Mouse (Mus musculus): Measurements from ENCODE around the gene Gm21149.
A peak's percentile ranks its signal among the peaks of the same experiment; 100 is the strongest.
"Not testable (repeated sequence)": the region's sequence is repeated elsewhere in the genome, so short reads cannot be mapped to it uniquely, and the experiment has no call there.

The Gm21149 gene

DNA sequence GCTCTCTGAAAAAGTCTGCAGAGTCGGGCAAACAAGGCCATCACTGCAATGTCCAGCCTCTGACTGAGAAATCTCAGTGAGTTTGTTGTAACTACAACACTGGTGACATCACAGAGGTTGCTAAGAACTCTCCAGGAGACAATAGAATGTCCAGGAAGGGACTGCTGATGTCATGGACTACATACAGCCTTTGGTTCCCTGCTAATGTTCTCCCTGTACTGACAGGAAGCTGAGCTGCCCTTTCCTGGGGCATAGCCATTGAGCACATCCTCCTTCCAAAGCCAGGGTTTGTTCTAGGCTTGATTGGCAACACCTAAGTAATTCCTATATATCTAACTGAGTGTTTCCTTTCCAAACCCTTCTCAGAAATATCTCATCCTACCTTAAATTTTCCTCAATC is at the start of gene Gm21149:
Gm21149 (minus strand) TSS at position 101 of the 400 bp plus-strand sequence.
- not testable (repeated sequence) for DNase-seq

DNA sequence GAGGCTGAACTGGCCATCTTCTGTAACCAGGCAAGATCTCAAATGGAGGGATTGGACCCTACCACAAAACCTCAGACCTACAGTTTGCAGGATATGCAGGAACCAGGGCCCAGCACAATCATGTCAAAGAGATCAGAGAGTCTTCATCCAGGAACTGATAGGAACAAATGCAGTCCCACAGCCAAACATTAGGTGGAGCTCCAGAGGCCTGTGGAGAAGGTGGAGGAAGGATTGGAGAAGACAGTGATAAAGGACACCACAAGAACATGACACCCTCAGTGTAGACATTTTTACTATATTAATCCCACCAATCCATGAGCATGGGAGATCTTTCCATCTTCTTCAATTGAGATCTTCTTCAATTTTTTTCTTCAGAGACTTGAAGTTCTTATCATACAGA is 46.1 kb upstream of the Gm21149 start:
- peak; percentile 37 to 57 for DNase-seq

DNA sequence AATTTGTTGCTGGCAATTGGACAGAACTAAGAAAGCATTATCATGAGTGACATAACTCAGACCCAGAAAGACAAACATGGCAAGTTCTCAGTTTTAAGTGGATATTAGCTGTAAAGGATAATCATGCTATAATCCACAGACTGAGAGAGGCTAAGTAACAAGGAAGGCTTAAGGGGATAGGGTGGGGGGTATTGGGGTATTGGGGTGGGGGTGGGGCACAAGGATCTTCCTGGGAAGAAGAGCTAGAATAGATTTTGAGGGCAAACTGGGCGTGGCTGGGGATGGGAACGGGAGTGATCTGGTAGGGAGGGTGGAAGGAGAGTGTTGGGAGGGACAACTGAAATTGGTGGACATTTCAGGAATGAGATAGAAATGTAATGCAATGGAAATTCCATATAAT is 45.7 kb upstream of the Gm21149 start:
- not testable (repeated sequence) for DNase-seq

DNA sequence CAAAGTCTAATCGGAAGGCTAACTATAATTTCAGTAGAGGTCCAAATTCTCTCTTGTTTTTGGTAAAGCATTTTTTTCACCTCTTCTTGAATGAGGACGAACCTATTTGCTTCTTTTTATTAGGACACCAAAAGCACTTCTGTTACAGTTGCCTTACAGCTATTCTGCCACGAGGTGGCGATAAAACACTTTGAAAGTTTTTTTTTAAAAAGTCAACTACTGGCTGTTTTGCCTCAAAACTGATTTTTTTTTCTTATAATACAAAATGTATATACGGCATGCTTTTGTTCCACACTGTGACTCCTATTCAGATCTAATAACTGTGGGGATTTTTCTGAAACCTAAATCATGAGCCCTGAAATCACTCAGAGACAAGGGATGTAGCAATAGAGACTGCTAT is 44.1 kb upstream of the Gm21149 start:
- DNase-seq = peak; percentile 12 to 27

DNA sequence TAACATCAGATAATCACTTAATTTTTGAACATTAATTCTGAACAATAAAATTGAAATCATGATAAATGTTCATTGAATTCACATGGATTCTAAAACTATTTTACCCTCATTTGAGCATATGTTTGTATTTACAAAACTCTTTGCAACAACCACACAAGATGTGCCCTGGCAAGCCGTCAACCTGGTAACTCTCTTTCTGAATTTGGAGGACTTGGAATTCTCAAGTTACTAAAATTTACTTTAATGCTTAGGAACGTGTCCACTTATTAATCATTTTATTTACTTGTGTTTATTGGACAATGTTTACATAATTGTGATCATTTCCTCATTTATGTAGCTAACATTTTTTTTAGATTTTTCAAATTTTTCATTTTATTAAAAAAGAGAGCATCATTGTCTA is 40.8 kb upstream of the Gm21149 start:
- DNase-seq = not testable (repeated sequence)

DNA sequence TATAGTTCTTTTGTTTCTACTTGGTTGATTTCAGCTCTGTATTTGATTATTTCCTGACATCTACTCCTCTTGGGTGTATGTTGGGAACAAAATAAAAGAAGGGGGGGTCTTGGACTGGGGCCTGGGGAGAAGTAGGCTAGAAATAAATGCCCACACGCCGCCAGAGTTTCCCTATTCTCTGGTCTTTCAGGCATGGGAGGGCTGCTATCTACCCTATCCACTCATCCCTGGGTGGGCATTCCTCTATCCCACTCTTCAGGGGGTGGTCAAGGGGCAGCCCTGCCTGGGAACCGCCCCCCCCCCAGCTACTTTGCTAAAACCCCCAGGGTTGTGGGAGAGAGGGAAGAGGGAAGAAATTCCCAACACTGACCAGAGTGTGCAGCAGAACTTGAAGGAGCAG is 35.9 kb upstream of the Gm21149 start:
- DNase-seq = not testable (repeated sequence)

DNA sequence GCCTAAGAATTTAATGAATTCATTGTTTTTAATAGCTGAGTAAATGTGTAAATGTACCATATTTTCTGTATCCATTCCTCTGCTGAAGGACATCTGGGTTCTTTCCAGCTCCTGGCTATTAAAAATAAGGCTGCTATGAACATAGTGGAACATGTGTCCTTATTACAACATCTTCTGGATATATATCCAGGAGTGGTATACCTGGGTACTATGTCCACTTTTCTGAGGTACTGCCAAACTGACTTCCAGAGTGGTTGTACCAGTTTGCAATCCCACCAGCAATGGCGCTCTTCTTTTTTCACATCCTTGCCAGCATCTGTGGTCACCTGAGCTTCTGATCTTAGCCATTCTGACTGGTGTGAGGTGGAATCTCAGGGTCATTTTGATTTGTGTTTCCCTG is 33.6 kb upstream of the Gm21149 start:
- not testable (repeated sequence) for DNase-seq

DNA sequence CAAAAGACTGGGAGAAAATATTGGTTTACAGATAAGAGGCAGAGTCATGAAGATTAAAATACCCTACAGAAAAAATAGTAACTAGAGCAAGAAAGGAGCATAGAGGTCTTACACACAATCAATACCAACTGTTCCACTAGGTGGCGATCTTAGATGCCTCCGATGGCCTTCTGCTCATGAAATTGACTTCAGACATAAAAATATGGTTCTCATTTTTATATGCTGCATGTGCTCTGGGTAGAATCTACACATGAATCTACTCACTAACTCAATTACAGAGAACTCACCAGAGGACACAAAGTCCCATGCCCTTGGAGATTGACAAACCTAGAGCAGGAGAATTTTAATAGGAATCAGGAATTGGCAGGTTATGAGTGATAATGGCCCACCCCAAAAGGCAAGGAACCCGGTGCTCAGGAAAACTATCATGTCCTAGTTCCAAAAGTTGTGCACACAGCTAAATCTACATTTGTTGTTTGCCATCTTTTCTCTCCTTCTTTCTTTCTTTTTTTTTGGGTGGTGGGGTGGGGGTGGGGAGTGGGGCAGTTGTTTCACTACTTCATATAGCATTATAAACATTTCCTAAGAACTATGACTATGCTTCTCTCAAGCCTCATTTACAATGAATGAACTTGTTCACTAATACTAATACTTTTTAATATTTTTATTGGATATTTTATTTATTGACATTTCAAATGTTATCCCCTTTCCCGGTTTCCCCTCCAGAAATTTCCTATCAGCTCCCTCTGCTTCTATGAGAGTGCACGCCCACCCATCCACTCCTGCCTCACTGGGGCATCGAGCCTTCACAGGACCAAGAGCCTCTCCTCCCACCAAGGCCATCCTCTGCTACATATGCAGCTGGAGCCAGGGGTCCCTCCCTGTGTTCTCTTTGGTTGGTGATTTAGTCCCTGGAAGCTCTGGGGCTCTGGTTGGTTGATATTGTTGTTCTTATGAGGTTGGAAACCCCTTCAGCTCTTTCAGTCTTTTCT is 32.4 kb upstream of the Gm21149 start:
- DNase-seq = peak in 1 of 2 experiments; percentile 11

DNA sequence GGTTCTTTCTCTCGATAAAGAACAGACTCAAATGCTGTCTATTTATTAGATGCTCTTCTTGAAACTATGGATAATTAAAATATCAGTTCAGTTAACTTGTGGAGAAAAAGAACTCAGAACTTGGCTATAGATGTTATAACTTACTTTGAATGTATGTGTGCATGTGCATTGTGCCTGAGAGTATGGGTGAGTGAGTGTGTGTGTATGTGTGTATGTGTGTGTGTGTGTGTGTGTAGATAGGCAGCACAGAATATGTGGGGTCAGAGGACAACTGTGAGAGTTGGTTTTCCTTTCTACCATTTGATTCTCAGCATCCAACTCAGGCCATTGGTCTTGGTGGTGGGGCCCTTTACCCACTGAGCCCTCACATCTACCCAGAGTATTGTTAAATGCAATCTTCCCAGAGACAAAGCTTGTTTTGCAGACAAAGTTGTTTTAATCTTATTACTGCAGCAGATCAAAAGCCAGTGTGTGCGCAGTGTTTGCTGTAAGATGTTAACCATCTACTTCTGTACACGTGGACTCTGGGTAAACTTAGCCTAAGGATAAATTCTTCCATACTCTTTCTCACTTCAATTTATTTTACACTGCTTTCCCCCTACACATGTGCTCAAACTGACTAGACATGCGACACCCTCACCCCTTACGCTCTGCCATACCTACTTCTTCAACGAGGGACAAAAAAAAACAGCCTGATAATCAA is 31.6 kb upstream of the Gm21149 start:
- DNase-seq = not testable (repeated sequence)

DNA sequence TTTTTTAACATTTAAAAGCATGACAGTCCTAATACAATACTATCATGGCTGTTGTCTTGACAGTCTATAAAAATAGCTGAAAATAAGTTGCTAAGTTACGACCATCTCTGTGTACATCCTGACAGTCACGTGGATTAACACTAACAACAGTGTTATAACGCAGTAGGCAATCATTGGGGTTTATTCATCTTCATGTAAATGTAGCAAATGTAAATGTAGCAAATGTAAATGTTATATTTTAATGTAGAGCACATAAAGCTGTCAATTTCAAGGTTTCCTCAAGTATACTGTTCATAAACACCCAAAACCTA is 30.9 kb upstream of the Gm21149 start:
- DNase-seq = no peak

DNA sequence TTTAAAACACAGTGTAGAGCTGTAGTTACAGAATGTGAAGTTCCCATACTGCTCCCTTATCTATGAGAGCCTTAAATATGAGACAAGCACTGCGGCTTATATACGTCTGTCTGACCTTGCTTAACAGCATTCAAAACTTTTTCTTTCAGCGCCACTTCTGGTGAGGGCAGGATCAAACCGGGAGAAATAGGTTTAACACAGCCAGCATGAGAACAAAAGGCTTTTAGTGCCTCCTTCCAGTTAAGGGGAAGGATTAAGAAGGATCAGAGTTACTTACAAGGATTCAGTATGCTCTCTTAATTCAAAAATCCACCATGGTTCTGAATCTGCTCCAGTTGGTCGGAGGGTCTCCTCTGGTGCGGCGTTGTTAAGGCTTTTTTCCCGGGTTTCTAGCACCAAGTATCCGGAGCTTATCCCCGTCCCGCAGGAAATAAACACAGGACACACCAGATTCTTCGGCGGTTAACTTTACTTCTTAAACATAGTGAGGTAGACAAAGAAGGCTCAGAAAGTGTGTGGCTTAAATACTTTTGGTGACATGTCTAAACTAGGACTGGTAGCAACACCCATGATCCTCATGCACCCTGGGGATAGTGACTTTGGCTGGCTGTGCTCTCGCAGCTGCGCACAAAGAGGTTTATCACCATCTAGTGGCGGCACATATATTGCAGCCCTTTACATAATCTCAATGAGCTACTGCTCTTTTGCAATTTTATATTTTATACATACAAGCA is 30.4 kb upstream of the Gm21149 start:
- DNase-seq = peak; percentile 42 to 46

DNA sequence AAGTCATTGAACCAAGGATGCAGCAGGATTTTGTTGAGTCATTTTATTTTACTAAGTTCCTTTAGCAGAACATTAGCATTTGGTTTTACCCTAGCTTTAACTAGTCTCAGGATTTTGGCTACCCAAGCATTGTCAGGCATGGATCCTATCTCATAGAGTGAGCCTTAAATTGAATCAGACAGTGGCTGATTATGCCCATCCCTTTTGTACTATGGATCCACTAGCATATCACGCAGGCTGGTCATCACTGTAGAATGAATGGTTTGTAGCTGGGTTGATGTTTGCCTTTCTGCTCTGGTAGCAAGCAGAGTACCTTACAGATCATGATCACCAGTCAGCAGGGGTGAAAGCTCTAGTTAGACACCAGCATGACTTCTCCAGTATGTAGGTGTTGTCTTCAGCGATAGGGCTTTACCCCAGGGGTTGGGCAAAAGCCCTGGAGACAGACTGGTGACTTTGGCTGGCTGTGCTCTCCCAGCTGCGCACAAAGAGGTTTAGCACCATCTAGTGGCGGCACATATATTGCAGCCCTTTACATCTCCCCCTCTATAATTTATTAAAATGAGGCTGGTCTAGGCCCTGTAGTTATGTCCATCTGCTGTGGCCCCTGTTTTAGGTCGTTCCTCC is 22.6 kb upstream of the Gm21149 start:
- peak; percentile 59 to 65 for DNase-seq

DNA sequence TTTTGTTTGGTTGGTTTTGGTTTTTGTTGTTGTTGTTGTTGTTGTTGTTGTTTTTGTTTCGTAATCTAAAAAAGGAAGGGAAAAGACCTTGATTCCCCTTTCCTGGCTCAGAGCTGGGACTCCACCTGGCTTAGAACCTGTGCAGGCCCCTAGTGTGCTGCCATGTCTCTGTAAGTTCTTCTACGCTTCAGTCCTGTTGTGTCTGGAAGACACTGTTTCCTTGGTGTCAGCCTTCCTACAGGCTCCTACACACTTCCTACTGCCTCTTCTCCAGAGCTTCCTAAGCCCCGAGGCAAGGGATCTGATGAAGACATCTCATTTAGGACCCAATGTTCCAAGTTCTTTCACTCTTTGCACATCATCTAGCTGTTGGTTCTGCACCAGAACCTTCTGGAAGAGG is 22.0 kb upstream of the Gm21149 start:
- DNase-seq = not testable (repeated sequence)

DNA sequence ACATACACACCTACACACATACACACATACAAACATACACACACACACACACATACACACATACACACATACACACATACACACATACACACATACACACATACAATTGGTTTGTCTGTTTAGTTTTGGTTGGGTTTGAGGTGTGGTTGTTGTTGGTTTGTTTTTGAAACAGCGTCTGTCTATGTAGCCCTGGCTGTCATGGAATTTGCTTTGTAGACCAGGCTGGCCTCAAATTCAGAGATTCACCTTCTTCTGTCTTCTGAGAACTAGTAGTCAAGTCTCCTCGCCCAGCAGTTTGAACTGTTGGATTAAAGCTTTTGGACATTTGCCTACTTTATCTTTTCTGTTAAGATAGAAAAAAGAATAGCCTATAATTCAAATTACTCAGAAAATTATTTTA is 14.6 kb upstream of the Gm21149 start:
- DNase-seq = not testable (repeated sequence)

DNA sequence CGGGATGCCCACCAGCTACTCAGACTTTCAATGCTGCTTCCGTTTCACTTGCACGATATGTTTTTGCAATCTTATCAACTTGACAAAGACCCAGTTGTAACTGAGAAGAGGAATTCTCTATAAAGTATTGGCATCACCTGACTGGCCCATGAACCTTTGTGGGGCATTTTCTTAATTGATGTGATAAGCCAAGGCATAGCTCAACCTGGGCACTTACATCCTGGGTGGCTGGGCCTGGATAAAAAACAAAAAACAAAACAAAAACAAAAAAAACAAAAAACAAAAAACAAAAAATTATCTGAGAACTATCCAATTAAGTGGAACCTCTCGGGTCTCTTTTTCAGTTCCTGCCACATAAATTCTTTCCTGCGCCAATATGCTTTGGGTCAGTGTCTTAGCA is 12.4 kb upstream of the Gm21149 start:
- no peak for DNase-seq

DNA sequence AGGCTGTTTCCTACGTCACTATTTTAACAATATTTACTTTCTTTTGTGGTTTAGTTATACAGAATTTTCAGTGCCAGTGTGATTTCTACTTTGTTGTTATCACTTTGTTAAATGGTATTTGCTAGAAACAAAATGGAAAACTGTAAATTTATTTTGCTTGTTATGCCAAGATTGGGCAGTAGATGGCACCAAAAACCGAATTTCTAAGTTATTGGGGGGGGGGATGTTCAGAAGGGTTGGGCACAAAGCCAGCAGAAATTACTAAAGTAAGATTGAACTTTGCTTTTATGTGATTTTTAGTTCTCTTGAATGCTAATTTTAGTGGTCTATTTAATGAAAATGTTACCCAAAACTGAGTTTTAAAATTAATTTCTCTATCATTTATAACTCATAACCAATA is 8.3 kb upstream of the Gm21149 start:
- not testable (repeated sequence) for DNase-seq

DNA sequence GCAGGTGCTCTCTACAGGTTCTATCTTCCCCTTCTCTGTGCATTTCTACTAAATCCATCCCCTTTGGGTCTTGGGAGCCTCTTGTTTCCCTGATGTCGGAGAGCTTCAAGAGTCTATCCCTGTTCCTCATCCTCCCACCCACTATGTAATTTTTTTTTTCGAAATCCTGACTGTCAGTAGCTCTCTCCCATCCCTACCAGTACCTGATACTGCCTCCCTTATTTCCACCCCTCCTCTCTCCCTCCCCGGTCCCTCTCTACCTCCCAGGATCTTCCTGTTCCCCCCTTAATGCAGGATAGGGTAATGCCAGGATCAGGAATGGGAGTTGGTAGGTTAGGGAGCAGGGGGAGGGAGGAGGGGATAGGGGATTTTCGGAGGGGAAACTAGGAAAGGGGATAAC is 7.3 kb upstream of the Gm21149 start:
- DNase-seq = not testable (repeated sequence)

DNA sequence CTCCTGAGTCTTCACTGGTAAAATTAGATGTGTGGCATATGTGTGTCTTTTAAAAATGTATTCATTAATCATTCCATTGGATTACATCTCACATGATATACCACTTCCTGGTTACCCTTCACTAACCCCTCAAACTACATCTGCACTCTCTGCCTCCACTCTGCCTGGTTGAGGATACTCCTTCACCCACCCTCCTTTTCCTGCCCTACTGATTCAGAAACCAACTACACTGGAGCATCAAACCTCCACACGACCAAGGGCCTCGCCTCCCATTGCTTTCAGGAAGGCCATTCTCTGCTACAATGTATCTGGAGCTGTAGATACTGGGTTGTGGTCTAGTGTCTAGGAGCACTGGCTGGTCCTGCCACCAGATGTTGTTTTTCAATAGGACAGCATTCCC is 6.5 kb upstream of the Gm21149 start:
- DNase-seq = not testable (repeated sequence)

DNA sequence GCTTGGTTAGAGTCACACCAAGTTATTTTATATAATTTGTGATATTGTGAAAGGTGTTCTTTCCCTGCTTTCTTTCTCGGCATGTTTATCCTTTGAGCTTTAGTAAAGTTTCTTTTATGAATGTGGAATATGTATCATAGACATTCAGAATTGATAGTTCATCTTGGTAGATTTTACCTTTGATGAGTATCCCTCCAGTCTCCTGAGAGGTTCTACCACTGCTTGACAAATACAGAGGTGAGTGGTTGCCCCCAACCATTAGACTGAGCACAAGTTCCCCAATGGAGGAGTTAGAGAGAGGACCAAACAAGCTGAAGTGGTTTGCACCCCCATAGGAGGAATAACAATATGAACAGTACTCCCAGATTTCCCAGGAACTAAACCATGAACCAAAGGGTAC is 6.2 kb downstream of the Gm21149 start:
- DNase-seq = not testable (repeated sequence)

DNA sequence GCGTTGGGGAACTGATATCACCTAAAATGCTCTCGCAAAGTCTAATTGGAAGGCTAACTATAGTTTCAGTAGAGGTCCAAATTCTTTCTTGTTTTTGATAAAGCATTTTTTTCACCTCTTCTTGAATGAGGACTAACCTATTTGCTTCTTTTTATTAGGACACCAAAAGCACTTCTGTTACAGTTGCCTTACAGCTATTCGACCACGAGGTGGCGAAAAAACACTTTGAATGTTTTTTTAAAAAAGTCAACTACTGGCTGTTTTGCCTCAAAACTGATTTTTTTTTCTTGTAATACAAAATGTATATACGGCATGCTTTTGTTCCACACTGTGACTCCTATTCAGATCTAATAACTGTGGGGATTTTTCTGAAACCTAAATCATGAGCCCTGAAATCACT is 8.6 kb downstream of the Gm21149 start:
- DNase-seq = peak; percentile 10

DNA sequence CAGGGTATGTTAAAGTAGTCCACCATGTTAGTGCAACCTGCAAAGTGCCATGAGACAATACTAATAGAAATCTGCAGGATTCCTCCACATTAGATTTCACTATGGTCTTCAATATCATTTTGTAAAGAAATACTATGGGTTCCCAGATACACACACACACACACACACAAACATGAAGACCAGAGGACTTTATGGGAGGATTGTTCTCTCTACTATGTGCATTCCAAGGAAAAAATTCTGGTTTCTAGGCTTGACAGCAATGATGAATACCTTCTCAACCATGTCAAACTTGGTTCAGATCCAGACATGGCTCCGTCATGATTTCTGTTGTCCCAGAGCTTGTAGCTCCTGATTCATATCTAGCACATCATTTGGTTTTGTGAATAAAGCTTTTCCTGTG is 10.1 kb downstream of the Gm21149 start:
- not testable (repeated sequence) for DNase-seq

DNA sequence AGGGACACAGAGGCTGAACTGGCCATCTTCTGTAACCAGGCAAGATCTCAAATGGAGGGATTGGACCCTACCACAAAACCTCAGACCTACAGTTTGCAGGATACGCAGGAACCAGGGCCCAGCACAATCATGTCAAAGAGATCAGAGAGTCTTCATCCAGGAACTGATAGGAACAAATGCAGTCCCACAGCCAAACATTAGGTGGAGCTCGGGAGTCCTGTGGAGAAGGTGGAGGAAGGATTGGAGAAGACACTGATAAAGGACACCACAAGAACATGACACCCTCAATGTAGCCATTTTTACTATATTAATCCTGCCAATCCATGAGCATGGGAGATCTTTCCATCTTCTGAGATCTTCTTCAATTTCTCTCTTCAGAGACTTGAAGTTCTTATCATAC is 12.8 kb downstream of the Gm21149 start:
- peak; percentile 41 to 50 for DNase-seq

DNA sequence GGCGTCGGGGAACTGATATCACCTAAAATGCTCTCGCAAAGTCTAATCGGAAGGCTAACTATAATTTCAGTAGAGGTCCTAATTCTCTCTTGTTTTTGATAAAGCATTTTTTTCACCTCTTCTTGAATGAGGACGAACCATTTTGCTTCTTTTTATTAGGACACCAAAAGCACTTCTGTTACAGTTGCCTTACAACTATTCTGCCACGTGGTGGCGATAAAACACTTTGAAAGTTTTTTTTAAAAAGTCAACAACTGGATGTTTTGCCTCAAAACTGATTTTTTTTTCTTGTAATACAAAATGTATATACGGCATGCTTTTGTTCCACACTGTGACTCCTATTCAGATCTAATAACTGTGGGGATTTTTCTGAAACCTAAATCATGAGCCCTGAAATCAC is 14.7 kb downstream of the Gm21149 start:
- not testable (repeated sequence) for DNase-seq
